Mouse (Mus musculus): ENCODE results near the gene L3mbtl4. TPM values are rescaled to one million over a fixed set of nuclear protein-coding genes. Genes with fewer than 3 reads are reported as not detected.

The L3mbtl4 gene
- not detected in 2 replicates for polyA plus RNA-seq (2012)

DNA sequence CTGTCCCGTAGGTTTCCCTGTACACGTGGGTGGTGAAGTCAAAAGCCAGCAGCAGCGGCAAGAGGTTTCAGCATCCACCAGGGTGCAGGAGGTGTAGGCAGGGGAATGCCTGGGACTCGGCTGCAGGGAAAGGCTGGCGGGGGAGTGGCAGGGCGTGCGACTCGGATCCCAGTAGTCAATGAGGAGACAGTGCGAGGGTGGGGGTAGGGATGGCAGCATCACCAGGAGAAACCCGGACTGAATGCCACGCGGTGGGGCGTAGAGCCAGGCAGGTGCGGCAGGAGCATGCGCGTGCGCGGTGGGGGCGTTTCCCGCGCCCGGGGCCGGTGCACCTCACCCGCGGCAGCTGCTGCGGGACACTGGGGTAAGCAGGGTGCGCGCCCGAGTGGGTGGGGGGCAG lies at the start of gene L3mbtl4:
Gene L3mbtl4, plus strand, starts transcription at position 271 of the 400 bp plus-strand sequence.
- no peak for TF ChIP-seq GATA1 (IDR thresholded peaks at IDR 0.05; ENCODE audit: low read length)

DNA sequence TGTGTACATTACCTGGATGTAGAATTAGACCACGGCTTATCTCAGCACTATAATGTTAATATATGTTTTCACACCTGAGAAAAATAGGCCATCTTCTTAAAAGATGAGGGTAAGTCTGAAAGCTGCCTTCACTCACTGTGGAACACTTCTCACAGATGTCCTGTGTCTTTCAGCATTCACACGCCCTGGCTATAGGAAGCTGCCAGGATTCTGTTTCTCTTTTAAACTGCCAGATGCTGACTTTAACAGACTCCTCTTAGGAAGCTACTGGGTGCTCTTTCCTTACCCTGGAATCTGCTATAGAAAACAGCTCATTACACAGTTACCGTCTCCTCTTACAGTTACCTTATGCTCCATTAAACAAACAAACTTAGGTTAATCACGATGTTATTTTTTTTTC lies 43.1 kb upstream of the L3mbtl4 start:
- no peak for TF ChIP-seq GATA1 (IDR thresholded peaks at IDR 0.05; ENCODE audit: low read length)

DNA sequence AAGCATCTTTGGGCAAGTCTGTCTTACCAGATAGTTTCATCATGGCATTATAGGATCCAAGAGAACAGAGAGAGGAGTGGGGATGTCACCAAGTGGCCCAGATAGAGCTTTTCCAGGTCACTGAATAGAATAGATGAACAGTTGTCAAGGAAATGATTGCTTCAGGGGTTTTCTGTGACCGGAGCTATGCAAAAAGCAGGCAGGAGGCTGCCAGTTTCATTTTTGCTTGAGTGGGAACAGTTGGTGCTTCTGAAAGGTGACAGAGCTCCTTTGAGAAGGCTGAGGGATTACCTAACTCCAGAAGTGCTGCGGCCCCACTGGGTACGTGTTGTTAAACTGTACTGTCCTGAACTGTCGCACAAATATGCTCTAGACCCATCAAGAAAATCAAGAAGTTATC lies 38.2 kb upstream of the L3mbtl4 start:
- no peak for TF ChIP-seq GATA1 (IDR thresholded peaks at IDR 0.05; ENCODE audit: low read length)

DNA sequence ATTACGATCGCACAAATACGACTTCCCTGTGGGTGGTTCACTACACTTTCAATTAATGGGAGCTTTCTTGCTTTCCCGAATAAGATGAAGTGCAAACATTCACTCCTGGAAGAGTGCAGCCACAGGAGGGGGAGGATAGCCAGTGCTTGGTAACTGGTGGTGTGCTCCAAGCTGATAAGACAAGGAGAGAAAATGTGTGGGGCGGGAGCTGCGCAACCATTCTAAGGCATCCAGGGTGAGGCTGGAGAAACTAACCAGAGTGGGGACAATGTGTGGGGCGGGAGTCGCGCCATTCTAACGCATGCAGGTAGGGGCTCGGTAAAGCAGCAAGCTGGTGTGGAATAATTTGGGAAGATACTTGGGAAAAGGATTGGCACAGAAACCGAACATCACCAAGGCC lies 36.6 kb upstream of the L3mbtl4 start:
- TF ChIP-seq GATA1 (IDR thresholded peaks at IDR 0.05; ENCODE audit: low read length) = no peak

DNA sequence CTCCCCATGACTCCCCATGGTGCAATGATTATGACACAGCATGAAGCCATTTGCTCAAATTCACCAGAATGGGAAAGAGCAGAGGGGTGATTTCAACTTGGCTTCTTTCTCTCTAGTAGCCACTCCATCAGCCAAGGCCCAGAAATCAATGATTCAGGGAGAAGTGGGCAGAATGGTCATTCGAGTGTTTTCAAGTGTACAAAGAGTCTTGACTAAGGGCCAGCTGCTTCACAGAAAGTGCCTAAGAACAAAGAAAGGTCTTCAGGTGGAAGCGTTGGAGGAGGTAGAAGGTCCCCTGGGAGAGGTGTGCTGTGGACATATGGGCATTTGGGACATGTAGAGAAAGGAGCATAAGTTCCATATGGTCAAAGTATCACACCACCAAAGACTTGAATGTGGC lies 33.4 kb upstream of the L3mbtl4 start:
- TF ChIP-seq GATA1 (IDR thresholded peaks at IDR 0.05; ENCODE audit: low read length) = no peak

DNA sequence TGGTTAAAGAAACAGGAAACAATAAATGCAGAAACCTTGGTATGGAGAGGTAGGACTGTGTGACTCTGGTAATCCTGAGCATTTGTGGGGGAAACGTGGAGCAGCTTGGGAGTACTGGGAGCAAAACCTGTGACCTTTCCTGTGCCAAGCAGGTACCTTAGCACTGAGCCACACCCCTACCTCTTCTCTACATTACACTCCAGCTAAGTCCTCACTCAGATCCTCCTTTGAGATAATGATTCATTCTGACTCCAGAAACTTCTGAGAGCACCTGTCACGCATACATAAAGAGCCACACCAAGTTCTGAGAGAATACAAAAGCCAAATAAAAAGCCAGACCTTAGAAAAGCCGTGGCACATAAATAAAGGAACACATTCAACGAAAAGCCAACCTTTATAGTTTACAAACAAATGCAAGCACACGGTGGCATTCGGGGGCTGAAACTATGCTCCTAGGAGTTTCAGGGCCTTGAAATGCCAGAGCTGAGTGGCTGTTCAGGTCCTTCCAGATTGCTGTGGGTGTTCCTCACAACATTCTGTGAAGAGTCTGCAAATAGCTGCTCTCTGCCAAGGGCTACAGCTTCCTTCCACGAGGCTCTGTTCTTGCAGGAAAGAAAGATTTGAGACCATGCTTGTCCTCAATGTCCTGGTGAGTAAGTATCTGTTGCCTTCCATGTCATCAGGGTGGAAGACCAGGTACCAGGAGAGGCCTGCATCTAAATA lies 8.6 kb upstream of the L3mbtl4 start:
- no peak for TF ChIP-seq GATA1 (IDR thresholded peaks at IDR 0.05; ENCODE audit: low read length)

DNA sequence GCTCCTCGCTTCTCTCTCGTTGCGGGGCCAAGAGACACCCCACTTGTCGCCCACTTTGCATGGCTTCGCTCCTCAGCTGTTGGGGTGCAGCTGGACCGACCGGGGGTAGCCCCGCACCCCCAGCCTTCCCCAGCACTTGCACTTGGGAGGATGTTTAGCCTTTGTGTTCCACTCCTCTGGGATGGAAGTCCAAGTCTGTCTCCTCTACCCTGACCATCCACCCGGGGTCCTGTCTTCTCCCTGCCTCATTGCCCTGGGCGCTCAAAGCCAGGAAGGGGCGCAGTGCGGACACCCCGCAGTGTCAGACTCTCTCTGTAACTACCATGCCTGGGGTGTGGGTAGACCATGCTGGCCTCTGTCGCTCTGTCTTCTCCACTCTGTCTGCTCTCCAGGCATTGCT lies 357 bp downstream of the L3mbtl4 start:
- no peak for TF ChIP-seq GATA1 (IDR thresholded peaks at IDR 0.05; ENCODE audit: low read length)

DNA sequence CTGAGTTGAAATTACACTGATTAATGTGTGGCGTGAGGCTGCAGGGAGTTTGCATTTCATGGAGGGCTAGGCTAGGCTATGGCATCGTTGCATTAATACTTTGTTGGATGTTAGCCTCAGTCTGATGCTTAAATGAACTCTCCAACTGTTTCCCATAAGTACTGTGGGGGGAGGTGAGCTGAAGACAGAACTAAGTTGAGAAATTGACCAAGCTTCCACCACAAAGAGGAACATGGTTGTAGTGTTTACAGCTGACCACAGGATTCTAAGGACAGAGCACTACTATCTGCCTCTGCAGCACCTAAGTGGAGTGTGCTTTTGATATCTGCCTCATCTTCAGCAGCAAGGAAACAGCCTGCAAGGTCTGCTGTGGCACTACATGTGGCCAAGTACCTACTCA lies 1.5 kb downstream of the L3mbtl4 start:
- no peak for TF ChIP-seq GATA1 (IDR thresholded peaks at IDR 0.05; ENCODE audit: low read length)

DNA sequence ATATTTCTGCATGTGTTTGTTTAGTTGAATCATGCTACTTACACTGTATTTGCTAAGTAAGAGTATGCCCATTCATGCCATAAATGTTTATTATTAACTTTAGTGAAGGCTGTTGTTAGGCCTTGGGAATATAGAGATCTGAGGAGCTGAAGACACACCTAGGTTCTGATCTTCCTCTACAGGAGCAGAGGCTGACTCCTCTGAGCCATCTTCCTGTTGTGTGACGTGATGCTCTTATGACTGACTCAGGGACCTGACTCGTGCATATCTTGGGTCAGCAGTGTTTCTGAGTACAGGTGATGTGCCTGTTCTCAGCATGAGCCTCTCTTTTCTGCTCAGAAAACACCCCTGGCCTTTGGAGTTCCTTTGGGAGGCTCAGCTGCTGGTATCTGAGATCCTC lies 7.3 kb downstream of the L3mbtl4 start:
- TF ChIP-seq GATA1 (IDR thresholded peaks at IDR 0.05; ENCODE audit: low read length) = no peak

DNA sequence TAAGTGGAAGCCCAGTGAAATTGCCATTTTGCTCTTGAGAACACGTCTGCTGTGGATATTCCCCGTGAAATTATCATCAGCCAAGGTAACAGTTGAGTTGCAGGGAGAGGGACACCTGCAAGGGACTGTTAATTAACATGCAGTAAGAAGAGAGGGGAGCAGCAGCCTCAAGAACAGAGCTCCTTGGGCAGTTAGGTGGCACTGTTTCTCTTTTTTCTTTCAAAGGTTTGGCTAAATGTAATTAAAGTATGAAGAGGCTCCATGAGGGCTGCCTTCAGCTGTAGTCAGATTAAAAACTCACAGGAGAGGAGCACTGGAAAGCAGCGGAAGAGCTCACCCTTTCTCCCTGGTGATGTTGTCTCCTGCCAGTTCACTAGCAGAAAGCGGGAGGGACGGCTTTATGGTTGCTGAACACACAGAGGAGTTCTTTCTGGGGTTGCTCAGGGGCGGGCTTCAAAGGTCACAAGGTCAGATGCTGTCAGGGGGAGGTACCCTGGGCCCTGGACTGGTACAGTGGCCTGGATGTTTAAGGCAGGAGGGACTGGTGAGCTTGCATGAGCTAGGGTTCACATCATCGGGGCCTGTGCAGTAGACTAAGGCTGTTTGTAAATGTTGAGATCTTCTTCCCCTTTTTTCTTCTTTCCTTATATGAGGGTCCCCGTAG lies 11.7 kb downstream of the L3mbtl4 start:
- TF ChIP-seq GATA1 (IDR thresholded peaks at IDR 0.05; ENCODE audit: low read length) = no peak

DNA sequence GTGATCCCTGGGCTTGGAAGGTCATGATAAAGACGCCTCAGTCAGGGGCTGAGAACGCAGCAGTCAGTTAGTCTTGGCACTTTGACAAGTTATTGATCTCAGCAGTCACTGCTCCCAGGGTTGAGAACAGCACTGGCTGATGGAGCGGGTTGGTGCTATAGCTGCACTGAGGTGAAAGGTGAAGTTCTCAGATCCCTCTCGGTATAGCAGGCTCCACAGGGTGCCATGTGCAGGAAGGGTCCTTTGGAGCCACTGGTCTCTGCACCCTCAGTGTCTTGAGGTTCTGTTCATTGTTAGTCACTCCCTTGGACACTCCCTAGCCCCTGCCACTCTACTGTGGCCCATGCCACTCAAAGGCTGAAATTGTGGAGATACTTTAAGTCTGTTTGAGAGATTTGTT lies 14.5 kb downstream of the L3mbtl4 start:
- no peak for TF ChIP-seq GATA1 (IDR thresholded peaks at IDR 0.05; ENCODE audit: low read length)

DNA sequence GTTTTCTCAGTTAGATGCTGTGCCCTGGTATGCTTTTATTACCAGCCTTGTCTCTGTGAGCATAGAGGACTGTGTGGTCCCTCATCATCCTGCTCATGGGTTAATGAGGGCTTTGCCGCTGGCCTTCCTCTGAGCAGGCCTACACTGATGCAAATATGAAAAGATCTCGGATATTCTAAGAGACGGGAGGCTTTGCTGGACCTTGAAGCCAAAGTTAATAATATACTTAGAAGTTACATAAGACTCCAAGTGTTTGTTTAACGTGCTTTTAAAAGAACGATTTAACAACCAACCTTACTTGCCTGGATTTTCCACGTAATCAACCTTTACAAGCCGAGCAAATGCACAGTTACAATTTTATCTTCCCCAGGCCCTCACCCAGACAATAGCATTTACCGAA lies 15.1 kb downstream of the L3mbtl4 start:
- no peak for TF ChIP-seq GATA1 (IDR thresholded peaks at IDR 0.05; ENCODE audit: low read length)

DNA sequence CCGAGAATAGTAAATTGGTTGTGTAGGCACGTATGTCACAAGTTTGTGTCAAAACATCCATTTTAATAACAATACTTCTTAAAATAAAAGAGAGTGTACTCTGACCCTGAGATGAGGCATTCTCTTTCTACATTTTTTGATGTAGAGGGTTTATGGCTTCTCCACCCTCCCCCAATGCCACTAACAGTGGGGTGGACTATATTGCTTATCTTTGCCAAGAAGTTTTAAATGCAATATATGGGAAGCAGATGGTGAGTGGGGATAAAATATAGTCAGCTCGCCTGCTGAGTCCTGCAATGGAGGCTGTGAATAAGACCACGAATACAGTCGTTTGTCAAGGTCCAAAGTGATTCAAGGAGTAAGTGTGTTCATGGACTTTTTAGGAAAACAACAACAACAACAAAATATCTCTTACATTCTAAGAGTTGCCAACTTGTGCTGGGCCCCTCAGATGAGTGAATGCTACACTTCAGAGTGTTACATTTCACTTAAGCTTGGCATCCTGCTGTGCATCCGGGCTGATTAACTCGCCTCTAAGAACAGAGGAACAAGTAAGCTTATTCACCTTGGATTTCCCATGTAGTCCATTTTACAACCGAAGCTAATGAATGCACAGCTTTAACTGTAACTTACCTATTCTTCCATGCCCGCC lies 18.2 kb downstream of the L3mbtl4 start:
- no peak for TF ChIP-seq GATA1 (IDR thresholded peaks at IDR 0.05; ENCODE audit: low read length)

DNA sequence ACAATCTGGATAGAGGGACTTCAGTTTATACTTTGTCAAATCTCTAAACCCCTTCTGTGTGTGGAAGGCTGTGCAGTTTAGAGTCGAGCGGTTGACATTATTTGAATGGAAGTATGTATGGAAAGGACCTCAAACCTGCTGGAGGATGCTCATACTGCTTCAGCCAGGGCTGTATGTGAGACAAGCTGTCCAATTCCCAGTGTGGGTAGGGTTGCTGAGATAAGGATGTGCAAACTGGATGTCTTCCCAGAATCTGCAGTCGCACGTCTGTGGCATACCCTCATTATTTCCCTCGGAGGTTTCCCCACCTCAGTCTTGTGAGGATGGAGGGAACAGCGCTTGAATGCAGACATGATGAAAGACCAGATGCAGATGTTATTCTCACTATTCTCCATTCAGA lies 34.8 kb downstream of the L3mbtl4 start:
- no peak for TF ChIP-seq GATA1 (IDR thresholded peaks at IDR 0.05; ENCODE audit: low read length)

DNA sequence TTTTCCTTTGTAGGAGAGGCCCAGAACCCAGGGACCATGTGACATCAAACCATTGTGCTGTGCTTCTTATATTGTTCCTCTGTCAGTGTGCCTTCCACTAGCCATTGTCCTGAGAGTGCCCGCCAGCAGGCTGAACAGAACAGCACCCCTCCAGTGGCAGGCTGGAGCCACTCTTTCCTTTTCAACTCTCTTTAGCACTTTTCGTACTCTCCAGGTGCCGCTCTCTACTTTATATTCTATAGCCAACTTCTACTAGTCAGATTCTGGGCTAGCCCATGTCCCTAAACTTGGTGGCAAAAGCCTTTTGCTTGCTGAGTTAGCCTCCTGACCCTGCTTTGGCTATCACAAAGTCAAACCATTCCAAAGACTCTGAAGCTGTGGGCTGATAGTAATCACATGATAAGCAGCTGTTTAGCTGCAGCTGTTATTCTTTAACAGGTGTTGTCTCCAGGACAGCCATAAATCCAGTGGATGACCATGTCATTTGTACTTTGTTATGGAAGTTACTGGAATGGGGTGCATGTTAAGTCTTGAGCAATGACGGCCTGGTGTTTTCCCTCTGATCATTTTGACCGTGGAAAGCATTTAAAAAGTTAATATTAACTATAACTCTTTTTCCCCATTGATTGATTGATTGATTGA lies 38.8 kb downstream of the L3mbtl4 start:
- TF ChIP-seq GATA1 (IDR thresholded peaks at IDR 0.05; ENCODE audit: low read length) = no peak

DNA sequence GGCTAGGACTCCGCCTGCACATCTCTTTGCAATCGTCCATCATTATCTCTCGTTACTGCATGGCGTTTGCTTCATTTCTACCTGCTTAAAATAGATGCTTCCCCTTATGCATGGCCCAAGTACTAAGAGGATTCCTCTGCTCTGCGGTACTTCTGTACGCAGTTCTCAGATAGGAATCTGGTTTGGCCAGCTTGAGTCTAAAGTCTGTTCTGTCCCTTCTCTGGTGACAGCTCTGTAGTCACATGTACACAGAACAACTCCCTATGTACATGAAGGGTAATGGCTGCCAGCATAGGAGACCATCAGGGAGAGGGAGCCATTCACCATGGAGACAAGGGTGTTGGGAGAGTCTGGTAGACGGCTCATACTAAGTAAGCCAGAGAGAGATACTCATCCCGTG lies 47.3 kb downstream of the L3mbtl4 start:
- no peak for TF ChIP-seq GATA1 (IDR thresholded peaks at IDR 0.05; ENCODE audit: low read length)
